Comparison of ENCODE assay signal across 7 mouse cellular contexts in the genomic region with DNA sequence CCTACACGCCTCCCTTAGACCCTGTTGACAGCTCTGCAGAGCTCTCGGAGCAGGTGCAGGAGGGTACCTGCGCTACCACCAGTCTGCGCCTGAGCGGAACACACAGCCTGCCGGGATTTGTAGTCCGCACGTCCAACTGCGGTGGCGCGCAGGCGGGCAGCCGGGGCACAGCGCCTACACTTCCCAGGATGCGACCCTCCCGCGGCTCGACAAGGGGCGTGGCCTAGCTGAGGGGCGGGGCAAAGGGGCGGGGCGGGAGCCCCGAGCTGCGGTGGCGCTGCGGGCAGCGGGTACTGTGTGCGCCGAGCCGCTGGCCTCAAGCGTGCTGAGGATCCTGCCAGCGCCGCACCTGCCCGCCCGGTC. TPM values are rescaled to one million over a fixed set of nuclear protein-coding genes. Genes with fewer than 3 reads are reported as not detected.
A peak's percentile ranks its signal among the peaks of the same experiment; 100 is the strongest.
DNase-seq lines count a peak whose midpoint lies in the region; ATAC-seq lines count a peak whose summit lies in the region.

Gene Ablim2 (plus strand): TSS at position 242 of the 363 bp plus-strand sequence.

- H3K4me2 ChIP-seq in embryonic facial prominence, embryonic 13.5 days, result peak within 1 kb of the TSS; percentile 99
- peak within 1 kb of the TSS; percentile 98 for H3K4me2 ChIP-seq in limb, embryonic 12.5 days
- peak within 1 kb of the TSS; percentile 99 for H3K4me2 ChIP-seq in midbrain, embryonic 14.5 days (ENCODE audit: low read length)

- no peaks in the 10 kb centered on the region for H3K36me3 ChIP-seq in embryonic facial prominence, embryonic 13.5 days
- no peaks in the 10 kb centered on the region for H3K36me3 ChIP-seq in limb, embryonic 12.5 days
- H3K36me3 ChIP-seq in midbrain, embryonic 14.5 days (ENCODE audit: control insufficient read depth, insufficient read depth, low read length), result no peaks in the 10 kb centered on the region

- 1% methylated on average over 35 of the region's 35 CpGs for WGBS in embryonic facial prominence, embryonic 13.5 days
- WGBS in limb, embryonic 12.5 days, result under 1% methylated on average over 35 of the region's 35 CpGs
- WGBS in midbrain, embryonic 14.5 days, result under 1% methylated on average over 34 of the region's 35 CpGs

- peak; percentile 90 for ATAC-seq in embryonic facial prominence, embryonic 13.5 days (ENCODE audit: insufficient number of reproducible peaks, insufficient read depth, low FRiP score, low TSS enrichment, low read depth)
- ATAC-seq in limb, embryonic 12.5 days (ENCODE audit: insufficient number of reproducible peaks, insufficient read depth, low FRiP score, low TSS enrichment, low read depth), result peak; percentile 93
- ATAC-seq in midbrain, embryonic 14.5 days (ENCODE audit: low FRiP score, low TSS enrichment), result peak; percentile 96

- peaks cover 70% of the 10 kb centered on the region for H3K27me3 ChIP-seq in embryonic facial prominence, embryonic 13.5 days
- peaks cover 65% of the 10 kb centered on the region for H3K27me3 ChIP-seq in limb, embryonic 12.5 days
- H3K27me3 ChIP-seq in midbrain, embryonic 14.5 days (ENCODE audit: control insufficient read depth, insufficient read depth, low read length), result peaks cover 24% of the 10 kb centered on the region

- peak within 1 kb of the TSS; percentile 68 for H3K9ac ChIP-seq in embryonic facial prominence, embryonic 13.5 days
- H3K9ac ChIP-seq in limb, embryonic 12.5 days (replicated peaks), result peak within 1 kb of the TSS; percentile 48
- peak within 1 kb of the TSS; percentile 62 for H3K9ac ChIP-seq in midbrain, embryonic 14.5 days (replicated peaks; ENCODE audit: low read length)

- H3K27ac ChIP-seq in embryonic facial prominence, embryonic 13.5 days, result no peak within 1 kb of the TSS
- no peak within 1 kb of the TSS for H3K27ac ChIP-seq in limb, embryonic 12.5 days
- peak within 1 kb of the TSS; percentile 74 for H3K27ac ChIP-seq in midbrain, embryonic 14.5 days (replicated peaks; ENCODE audit: low read depth, low read length)

- H3K4me1 ChIP-seq in embryonic facial prominence, embryonic 13.5 days, result peaks cover 15% of the 10 kb centered on the region
- peaks cover 13% of the 10 kb centered on the region for H3K4me1 ChIP-seq in limb, embryonic 12.5 days (replicated peaks)
- peaks cover 9% of the 10 kb centered on the region; the same call in 1 of the 2 replicates for H3K4me1 ChIP-seq in midbrain, embryonic 14.5 days (ENCODE audit: control insufficient read depth, insufficient read depth, low read length)

- H3K4me3 ChIP-seq in embryonic facial prominence, embryonic 13.5 days, result peak within 1 kb of the TSS; percentile 58
- H3K4me3 ChIP-seq in limb, embryonic 12.5 days (replicated peaks), result peak within 1 kb of the TSS; percentile 54
- H3K4me3 ChIP-seq in midbrain, embryonic 14.5 days (replicated peaks; ENCODE audit: low read depth, low read length), result peak within 1 kb of the TSS; percentile 59

- peak; percentile 67 to 73 for DNase-seq in adrenal gland, postnatal 4 days (ENCODE audit: low spot score in 2 of 2)
- DNase-seq in heart, adult 8-10 months (ENCODE audit: low spot score), result peak; percentile 86
- peak; percentile 93 to 94 for DNase-seq in kidney, adult 8-10 months
- peak; percentile 98 for DNase-seq in midbrain, embryonic 14.5 days
- DNase-seq in spleen, adult 12 weeks (ENCODE audit: low spot score), result peak; percentile 72

- H3K9me3 ChIP-seq in embryonic facial prominence, embryonic 13.5 days, result no peaks in the 10 kb centered on the region
- H3K9me3 ChIP-seq in limb, embryonic 12.5 days, result no peaks in the 10 kb centered on the region
- no peaks in the 10 kb centered on the region for H3K9me3 ChIP-seq in midbrain, embryonic 14.5 days (ENCODE audit: control insufficient read depth, low read length)

RNA-seq across cellular contexts. Expression of gene Ablim2, which starts in this region (rescaled TPM):
- total RNA-seq in adrenal gland, postnatal 4 days (2021), result 1 to 10 TPM; 6.0 to 7.3 TPM
- 0.91 and 0.94 TPM in 2 replicates for polyA plus RNA-seq in embryonic facial prominence, embryonic 13.5 days (2015; fragmentation: Nextera tagmentation; extraction: Ambion mirVana)
- total RNA-seq in heart, adult 8-10 months (2022), result 10 to 100 TPM; 18.5 to 28.5 (median 20.9) TPM
- 1.1 TPM in 2 replicates for polyA plus RNA-seq in limb, embryonic 12.5 days (2016; fragmentation: Nextera tagmentation; extraction: Ambion mirVana)
- polyA plus RNA-seq in midbrain, embryonic 14.5 days (2014; fragmentation: Nextera tagmentation; extraction: Ambion mirVana), result 9.6 and 13.9 TPM in 2 replicates

Comparison
In these comparisons a context has a peak if more than half of its experiments do, and no peak if none do; other contexts are left out.
1. Peak in ATAC-seq, H3K4me3 ChIP-seq, H3K9ac ChIP-seq and H3K4me2 ChIP-seq in embryonic facial prominence, embryonic 13.5 days; RNA of the gene not detected or under 1 TPM.